Mouse (Mus musculus): ENCODE data around the gene Slc51a. TPM values are rescaled to one million over a fixed set of nuclear protein-coding genes. Genes with fewer than 3 reads are reported as not detected.
"Not testable (repeated sequence)": the region's sequence is repeated elsewhere in the genome, so short reads cannot be mapped to it uniquely, and the experiment has no call there.

Gene Slc51a
- polyA plus RNA-seq, 1 experiment from 2014 or later: 0.41 TPM

DNA sequence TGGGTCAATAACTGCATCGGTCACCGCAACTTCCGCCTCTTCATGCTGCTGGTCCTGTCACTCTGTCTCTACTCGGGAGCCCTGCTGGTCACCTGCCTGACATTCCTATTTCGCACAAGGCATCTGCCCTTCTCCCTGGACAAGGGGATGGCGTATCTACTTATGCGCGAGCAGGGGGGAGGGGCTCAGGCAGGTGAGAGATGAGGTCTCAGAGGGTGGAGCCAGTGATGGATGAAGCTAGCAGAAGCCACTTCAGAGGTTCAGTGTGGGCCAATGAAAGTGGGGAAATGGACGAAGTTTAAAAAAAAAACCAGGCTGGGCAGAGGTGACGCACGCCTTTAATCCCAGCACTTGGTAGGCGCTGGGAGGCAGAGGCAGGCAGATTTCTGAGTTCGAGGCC lies 11.3 kb upstream of the Slc51a start:
- WGBS: 64% methylated on average over 13 of the region's 13 CpGs
- no peak for TF ChIP-seq CTCF (IDR thresholded peaks at IDR 0.05)
- no peak for TF ChIP-seq EP300 (IDR thresholded peaks at IDR 0.05)
- Histone ChIP-seq H3K4me1 (ENCODE audit: insufficient read depth, low read depth, low read length) (0 out of 2 replicates have a peak, but pooled peaks cover 3% of the 10 kb centered on the region), H3K9ac (replicated peaks; ENCODE audit: low read depth) (no peak overlapping the region), H3K36me3 (ENCODE audit: insufficient read depth, low read length) (no peaks in the 10 kb centered on the region), H3K4me3 (ENCODE audit: low read depth, low read length) (no peak overlapping the region), H3K27ac (ENCODE audit: low read length) (no peak overlapping the region), H3K27me3 (replicated peaks; ENCODE audit: insufficient read depth, low read length) (no peaks in the 10 kb centered on the region), H3K9me3 (ENCODE audit: low read length) (no peaks in the 10 kb centered on the region), H3K4me2 (replicated peaks; ENCODE audit: low read depth, low read length) (no peak overlapping the region)
- DNase-seq (ENCODE audit: low spot score): no peak
- no peak for ATAC-seq

DNA sequence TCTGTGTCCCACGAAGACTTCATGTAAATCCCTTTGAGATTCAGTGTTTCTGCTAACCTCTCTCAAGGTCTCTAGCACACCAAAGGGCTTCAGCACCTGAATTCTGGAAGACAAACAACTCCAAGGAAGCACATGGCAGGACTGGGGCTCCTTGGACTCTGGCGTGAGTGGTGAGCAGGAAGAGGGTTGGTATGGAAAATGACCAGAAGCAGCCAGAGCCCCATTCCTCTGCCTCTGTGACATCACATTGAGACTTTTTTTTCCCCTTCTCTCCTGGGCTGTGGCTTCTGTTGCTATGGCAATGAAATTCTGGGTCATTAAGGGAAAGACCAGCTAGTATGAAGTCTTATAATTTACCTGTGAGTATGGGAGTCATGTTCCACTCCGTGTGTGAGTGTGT lies 8.3 kb upstream of the Slc51a start, which contains the start of gene Zdhhc19:
Gene Zdhhc19 (plus strand): TSS at position 301 of the 400 bp plus-strand sequence.
- TF ChIP-seq EP300 (IDR thresholded peaks at IDR 0.05): no peak
- TF ChIP-seq CTCF (IDR thresholded peaks at IDR 0.05): no peak
- no peak within 1 kb of the TSS for H3K9ac ChIP-seq (replicated peaks; ENCODE audit: low read depth)
- 51% methylated on average over 3 of the region's 3 CpGs for WGBS
- H3K27me3 ChIP-seq (replicated peaks; ENCODE audit: insufficient read depth, low read length): no peaks in the 10 kb centered on the region
- H3K4me3 ChIP-seq (ENCODE audit: low read depth, low read length): no peak within 1 kb of the TSS
- DNase-seq (ENCODE audit: low spot score) (no peak), ATAC-seq (no peak)
- no peak within 1 kb of the TSS for H3K27ac ChIP-seq (ENCODE audit: low read length)
- 0 out of 2 replicates have a peak, but pooled peaks cover 3% of the 10 kb centered on the region for H3K4me1 ChIP-seq (ENCODE audit: insufficient read depth, low read depth, low read length)
- H3K36me3 ChIP-seq (ENCODE audit: insufficient read depth, low read length): no peaks in the 10 kb centered on the region
- H3K4me2 ChIP-seq (replicated peaks; ENCODE audit: low read depth, low read length): no peak within 1 kb of the TSS
- no peaks in the 10 kb centered on the region for H3K9me3 ChIP-seq (ENCODE audit: low read length)

DNA sequence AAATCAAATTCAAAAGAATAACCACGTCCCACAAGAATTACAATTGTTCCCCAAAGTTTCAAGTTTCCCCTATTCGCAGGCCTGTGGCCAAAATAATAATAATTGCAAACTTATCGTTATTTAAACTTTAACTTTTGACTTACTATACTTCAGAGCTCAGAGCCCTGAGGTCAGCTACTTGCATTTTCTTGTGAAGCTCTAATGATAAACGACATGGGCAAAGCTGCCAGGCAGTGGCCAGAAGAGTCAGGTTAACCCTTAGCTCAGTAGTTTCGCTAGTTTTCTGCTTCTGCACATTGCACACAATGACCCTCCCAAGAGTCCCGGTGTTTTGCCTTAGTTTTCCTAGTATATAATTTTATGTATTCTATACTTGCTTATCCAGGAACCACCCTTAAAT lies 6.7 kb upstream of the Slc51a start:
- not testable (repeated sequence) for H3K27ac ChIP-seq (ENCODE audit: low read length); H3K4me1 ChIP-seq (ENCODE audit: insufficient read depth, low read depth, low read length); H3K36me3 ChIP-seq (ENCODE audit: insufficient read depth, low read length); DNase-seq (ENCODE audit: low spot score); ATAC-seq; H3K4me3 ChIP-seq (ENCODE audit: low read depth, low read length); H3K9ac ChIP-seq (replicated peaks; ENCODE audit: low read depth); H3K27me3 ChIP-seq (replicated peaks; ENCODE audit: insufficient read depth, low read length); H3K9me3 ChIP-seq (ENCODE audit: low read length); H3K4me2 ChIP-seq (replicated peaks; ENCODE audit: low read depth, low read length)
- 56% methylated on average over 6 of the region's 6 CpGs for WGBS

DNA sequence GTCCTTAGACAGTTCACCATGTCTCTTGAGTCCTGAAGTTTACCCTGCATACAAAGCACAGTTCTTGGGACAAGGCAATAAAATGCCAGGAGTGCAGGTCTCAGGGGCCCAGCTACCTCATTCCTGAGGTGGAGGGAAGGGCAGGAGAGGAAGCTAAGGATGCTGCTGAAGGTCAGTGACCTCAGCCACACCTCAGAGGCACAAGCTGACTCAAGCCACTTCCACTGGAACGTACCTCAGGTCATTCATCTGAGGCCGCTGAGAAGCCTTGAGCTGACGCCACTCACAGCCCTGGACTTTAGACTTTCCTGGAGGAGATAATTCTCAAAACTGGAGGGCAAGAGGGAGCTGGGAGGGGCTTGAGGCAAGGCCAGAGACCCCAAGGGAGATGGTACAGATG lies 1.3 kb upstream of the Slc51a start:
- Histone ChIP-seq H3K9ac (replicated peaks; ENCODE audit: low read depth) (no peak overlapping the region), H3K4me1 (ENCODE audit: insufficient read depth, low read depth, low read length) (0 out of 2 replicates have a peak, but pooled peaks cover 4% of the 10 kb centered on the region), H3K27me3 (replicated peaks; ENCODE audit: insufficient read depth, low read length) (no peaks in the 10 kb centered on the region), H3K36me3 (ENCODE audit: insufficient read depth, low read length) (no peaks in the 10 kb centered on the region), H3K9me3 (ENCODE audit: low read length) (no peaks in the 10 kb centered on the region), H3K27ac (ENCODE audit: low read length) (no peak overlapping the region), H3K4me2 (replicated peaks; ENCODE audit: low read depth, low read length) (no peak overlapping the region), H3K4me3 (ENCODE audit: low read depth, low read length) (no peak overlapping the region)
- 92% methylated on average over 3 of the region's 3 CpGs for WGBS
- DNase-seq (ENCODE audit: low spot score) (no peak), ATAC-seq (no peak)
- TF ChIP-seq CTCF (IDR thresholded peaks at IDR 0.05) (no peak), EP300 (IDR thresholded peaks at IDR 0.05) (no peak)

DNA sequence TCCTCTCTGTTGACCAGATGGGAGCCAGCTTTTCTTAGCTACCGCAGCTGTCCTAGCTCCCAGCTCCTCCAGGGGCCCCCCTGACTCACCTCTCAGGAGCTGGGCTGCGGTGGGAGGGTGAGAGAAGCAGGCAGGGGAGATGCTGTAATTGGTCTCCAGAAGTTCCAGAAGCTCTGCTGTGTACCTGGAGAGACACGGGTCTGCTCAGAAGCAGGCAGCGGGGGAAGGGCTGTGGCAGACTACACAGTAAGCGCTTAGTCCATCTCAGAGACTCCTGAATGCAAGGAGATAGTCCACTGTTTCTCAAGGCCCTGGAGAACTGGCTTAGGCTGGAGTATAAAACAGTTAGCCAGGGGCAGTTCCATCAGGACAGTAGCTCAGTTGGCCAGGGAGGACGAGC lies 1.6 kb downstream of the Slc51a start:
- Histone ChIP-seq H3K9ac (replicated peaks; ENCODE audit: low read depth) (no peak overlapping the region), H3K27me3 (replicated peaks; ENCODE audit: insufficient read depth, low read length) (no peaks in the 10 kb centered on the region), H3K4me3 (ENCODE audit: low read depth, low read length) (no peak overlapping the region), H3K4me1 (ENCODE audit: insufficient read depth, low read depth, low read length) (0 out of 2 replicates have a peak, but pooled peaks cover 4% of the 10 kb centered on the region), H3K9me3 (ENCODE audit: low read length) (no peaks in the 10 kb centered on the region), H3K36me3 (ENCODE audit: insufficient read depth, low read length) (no peaks in the 10 kb centered on the region), H3K27ac (ENCODE audit: low read length) (no peak overlapping the region), H3K4me2 (replicated peaks; ENCODE audit: low read depth, low read length) (no peak overlapping the region)
- DNase-seq (ENCODE audit: low spot score) (no peak), ATAC-seq (no peak)
- WGBS: 75% methylated on average over 6 of the region's 6 CpGs
- TF ChIP-seq EP300 (IDR thresholded peaks at IDR 0.05) (no peak), CTCF (IDR thresholded peaks at IDR 0.05) (no peak)

DNA sequence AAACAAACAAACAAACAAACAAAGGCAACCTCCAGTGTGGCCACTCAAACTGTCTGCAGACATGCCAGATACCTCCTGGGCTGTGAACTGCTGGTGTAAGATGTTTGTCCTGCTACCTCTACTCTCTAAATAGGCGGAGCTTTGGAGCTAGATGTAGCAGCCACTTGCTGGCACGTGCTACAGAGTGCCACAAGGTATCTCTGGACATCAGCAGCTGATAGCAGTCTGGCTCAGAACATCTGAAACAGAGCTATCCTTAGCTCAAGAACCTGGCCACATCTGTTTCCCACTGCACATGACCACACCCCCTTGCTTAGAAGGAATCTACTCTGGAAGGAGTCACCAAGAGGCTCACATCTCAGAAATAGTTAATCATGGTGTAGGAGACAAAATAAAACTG lies 2.5 kb downstream of the Slc51a start:
- ATAC-seq (no peak), DNase-seq (ENCODE audit: low spot score) (no peak)
- H3K4me3 ChIP-seq (ENCODE audit: low read depth, low read length): no peak overlapping the region
- H3K4me1 ChIP-seq (ENCODE audit: insufficient read depth, low read depth, low read length): 0 out of 2 replicates have a peak, but pooled peaks cover 4% of the 10 kb centered on the region
- H3K9me3 ChIP-seq (ENCODE audit: low read length): no peaks in the 10 kb centered on the region
- no peak overlapping the region for H3K4me2 ChIP-seq (replicated peaks; ENCODE audit: low read depth, low read length)
- no peaks in the 10 kb centered on the region for H3K27me3 ChIP-seq (replicated peaks; ENCODE audit: insufficient read depth, low read length)
- TF ChIP-seq EP300 (IDR thresholded peaks at IDR 0.05) (no peak), CTCF (IDR thresholded peaks at IDR 0.05) (no peak)
- WGBS: 55% methylated on average over 2 of the region's 2 CpGs
- H3K27ac ChIP-seq (ENCODE audit: low read length): no peak overlapping the region
- H3K9ac ChIP-seq (replicated peaks; ENCODE audit: low read depth): no peak overlapping the region
- no peaks in the 10 kb centered on the region for H3K36me3 ChIP-seq (ENCODE audit: insufficient read depth, low read length)

DNA sequence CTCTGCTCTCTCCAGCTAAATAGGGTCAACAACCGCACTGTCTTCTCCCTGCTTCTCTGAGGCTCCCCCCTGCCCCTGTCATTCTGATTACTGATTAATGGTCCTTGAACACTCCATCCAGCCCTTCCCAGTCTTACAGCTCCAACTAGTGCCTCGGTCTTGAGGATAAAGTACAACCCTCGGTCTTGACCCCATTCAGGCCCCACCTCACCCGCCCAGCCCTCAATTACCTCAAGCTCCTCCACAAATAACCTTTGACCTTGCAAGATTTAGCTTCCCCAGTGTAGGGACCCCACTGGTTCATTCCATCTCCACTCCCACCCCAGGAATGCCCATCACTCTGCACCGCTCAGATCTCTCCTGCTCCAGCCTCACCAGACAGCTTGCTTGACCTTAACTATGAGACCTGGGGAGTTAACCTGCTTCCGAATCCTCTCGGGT lies 3.2 kb downstream of the Slc51a start:
- H3K27ac ChIP-seq (ENCODE audit: low read length): no peak overlapping the region
- no peak for ATAC-seq
- H3K9me3 ChIP-seq (ENCODE audit: low read length): no peaks in the 10 kb centered on the region
- H3K36me3 ChIP-seq (ENCODE audit: insufficient read depth, low read length): no peaks in the 10 kb centered on the region
- DNase-seq (ENCODE audit: low spot score): no peak
- no peak overlapping the region for H3K9ac ChIP-seq (replicated peaks; ENCODE audit: low read depth)
- TF ChIP-seq EP300 (IDR thresholded peaks at IDR 0.05): no peak
- no peak for TF ChIP-seq CTCF (IDR thresholded peaks at IDR 0.05)
- H3K4me2 ChIP-seq (replicated peaks; ENCODE audit: low read depth, low read length): no peak overlapping the region
- H3K4me1 ChIP-seq (ENCODE audit: insufficient read depth, low read depth, low read length): 0 out of 2 replicates have a peak, but pooled peaks cover 4% of the 10 kb centered on the region
- no peak overlapping the region for H3K4me3 ChIP-seq (ENCODE audit: low read depth, low read length)
- WGBS: 26% methylated on average over 7 of the region's 7 CpGs
- no peaks in the 10 kb centered on the region for H3K27me3 ChIP-seq (replicated peaks; ENCODE audit: insufficient read depth, low read length)
